Mouse (Mus musculus) olfactory bulb, adult 2 months (tissue): Measurements from ENCODE around the gene Pih1d1. TPM values are rescaled to one million over a fixed set of nuclear protein-coding genes. Genes with fewer than 3 reads are reported as not detected.
A peak's percentile ranks its signal among the peaks of the same experiment; 100 is the strongest.

Experiments
- H3K27ac ChIP-seq: fragments of 200-500 bp; 2 replicates; pipeline ENCODE4 v1.5.1; 2012; ENCODE audit warnings: low read depth, low read length; ENCODE audit not compliant: insufficient read depth
- H3K4me1 ChIP-seq: fragments of 200-500 bp; 2 replicates; pipeline ENCODE4 v1.6.1; 2012; ENCODE audit warnings: low read length; ENCODE audit not compliant: control insufficient read depth, insufficient read depth
- H3K4me3 ChIP-seq: fragments of 200-500 bp; 2 replicates; pipeline ENCODE4 v1.5.1; 2012; ENCODE audit warnings: mild to moderate bottlenecking, low read depth, low read length, moderate library complexity; ENCODE audit not compliant: insufficient read depth
- CTCF ChIP-seq: fragments of 200-500 bp; IDR thresholded peaks from 2 replicates; pipeline ENCODE4 v1.5.1; 2012; ENCODE audit warnings: low read depth, mild to moderate bottlenecking, low read length, moderate library complexity; ENCODE audit not compliant: insufficient read depth
- POLR2A ChIP-seq: fragments of 200-500 bp; IDR thresholded peaks from 2 replicates; pipeline ENCODE4 v1.6.1; 2012; ENCODE audit warnings: mild to moderate bottlenecking, low read depth, low read length, moderate library complexity; ENCODE audit not compliant: insufficient read depth
- WGBS: fragments of 180-500 bp; shearing (Covaris S2); methylation state at CpG from one replicate; pipeline ENCODE4 v1.1.7; 2018; 5-methylcytosine and 5-hydroxymethylcytosine counted together
- polyA plus RNA-seq: library from polyadenylated mRNA; stranded (reverse); fragments of >200 nt; gene quantifications from 2 replicates; pipeline ENCODE4 v1.2.4, GENCODE M21; 2012; ENCODE audit warnings: low replicate concordance; ENCODE audit not compliant: missing spikeins, insufficient read depth, insufficient read length

Pih1d1 gene
- polyA plus RNA-seq, 1 experiment, result not detected

- 0 out of 2 replicates have a peak within 1 kb of the TSS, but pooled peaks have one; percentile 4 for H3K4me3 ChIP-seq
Observed at GRCm38 (mm10) chr7:45180896-45181477, 26.9 kb downstream of the Pih1d1 start, which contains the start of gene Pth2. Gene Pth2 (plus strand): TSS chr7:45180995.

GRCm38 (mm10) chr7:45181540-45181939 is 27.4 kb downstream of the Pih1d1 start:
- Histone ChIP-seq H3K4me1 (peaks cover 16% of the 10 kb centered on the region), H3K4me3 (0 out of 2 replicates have a peak overlapping the region, but pooled peaks have one; percentile 4), H3K27ac (no peak overlapping the region)
- 3% methylated on average over 35 of the region's 35 CpGs for WGBS
- no peak for TF ChIP-seq POLR2A
- TF ChIP-seq CTCF, result no peak

More at GRCm38 (mm10) chr7:45180896-45181477, 26.9 kb downstream of the Pih1d1 start, which contains the start of gene Pth2:
- WGBS, result 17% methylated on average over 20 of the region's 20 CpGs
- TF ChIP-seq POLR2A, result no peak
- no peak for TF ChIP-seq CTCF
- Histone ChIP-seq H3K4me1 (peaks cover 22% of the 10 kb centered on the region), H3K27ac (no peak within 1 kb of the TSS)

GRCm38 (mm10) chr7:45182199-45182601 is 28.1 kb downstream of the Pih1d1 start:
- Histone ChIP-seq H3K27ac (no peak overlapping the region), H3K4me3 (peak overlapping the region; percentile 34), H3K4me1 (peaks cover 16% of the 10 kb centered on the region)
- TF ChIP-seq CTCF, result no peak
- TF ChIP-seq POLR2A, result no peak
- WGBS, result under 1% methylated on average over 34 of the region's 34 CpGs

GRCm38 (mm10) chr7:45182606-45183005 is 28.5 kb downstream of the Pih1d1 start:
- TF ChIP-seq CTCF (no peak), POLR2A (no peak)
- Histone ChIP-seq H3K27ac (no peak overlapping the region), H3K4me1 (peaks cover 16% of the 10 kb centered on the region), H3K4me3 (peak overlapping the region; percentile 28; the same call in 1 of the 2 replicates)
- 14% methylated on average over 11 of the region's 11 CpGs for WGBS

- no peak overlapping the region for H3K27ac ChIP-seq
- H3K4me3 ChIP-seq, result no peak overlapping the region
- no peak for TF ChIP-seq CTCF
- no peak for TF ChIP-seq POLR2A
- peaks cover 16% of the 10 kb centered on the region for H3K4me1 ChIP-seq
- WGBS, result 78% methylated on average over 7 of the region's 7 CpGs
Observed at GRCm38 (mm10) chr7:45183672-45184071, 29.6 kb downstream of the Pih1d1 start.

- TF ChIP-seq POLR2A, result no peak
- no peak for TF ChIP-seq CTCF
- H3K4me3 ChIP-seq, result no peak overlapping the region
- 67% methylated on average over 7 of the region's 7 CpGs for WGBS
- no peak overlapping the region for H3K27ac ChIP-seq
- H3K4me1 ChIP-seq, result peaks cover 21% of the 10 kb centered on the region
Observed at GRCm38 (mm10) chr7:45185921-45186320, 31.8 kb downstream of the Pih1d1 start.

- Histone ChIP-seq H3K27ac (no peak overlapping the region), H3K4me3 (no peak overlapping the region), H3K4me1 (0 out of 2 replicates have a peak, but pooled peaks cover 6% of the 10 kb centered on the region)
- no peak for TF ChIP-seq POLR2A
- no peak for TF ChIP-seq CTCF
- WGBS, result 50% methylated on average over 16 of the region's 16 CpGs
Observed at GRCm38 (mm10) chr7:45189600-45189999, 35.5 kb downstream of the Pih1d1 start.

- no peak overlapping the region for H3K4me3 ChIP-seq
- no peak for TF ChIP-seq POLR2A
- TF ChIP-seq CTCF, result no peak
- H3K27ac ChIP-seq, result no peak overlapping the region
- 80% methylated on average over 6 of the region's 6 CpGs for WGBS
- 0 out of 2 replicates have a peak, but pooled peaks cover 6% of the 10 kb centered on the region for H3K4me1 ChIP-seq
Observed at GRCm38 (mm10) chr7:45190186-45190585, 36.1 kb downstream of the Pih1d1 start.

- Histone ChIP-seq H3K4me1 (0 out of 2 replicates have a peak, but pooled peaks cover 6% of the 10 kb centered on the region), H3K27ac (no peak overlapping the region), H3K4me3 (no peak overlapping the region)
- WGBS, result 73% methylated on average over 2 of the region's 2 CpGs
- TF ChIP-seq POLR2A, result no peak
- no peak for TF ChIP-seq CTCF
Observed at GRCm38 (mm10) chr7:45191161-45191560, 37.1 kb downstream of the Pih1d1 start.

GRCm38 (mm10) chr7:45191803-45192363 is 37.8 kb downstream of the Pih1d1 start:
- H3K4me1 ChIP-seq, result peaks cover 8% of the 10 kb centered on the region; the same call in 1 of the 2 replicates
- H3K4me3 ChIP-seq, result no peak overlapping the region
- WGBS, result 57% methylated on average over 8 of the region's 8 CpGs
- H3K27ac ChIP-seq, result no peak overlapping the region
- TF ChIP-seq POLR2A (no peak), CTCF (no peak)
